Mouse (Mus musculus): ENCODE data around the gene Khnyn. TPM values are rescaled to one million over a fixed set of nuclear protein-coding genes. Genes with fewer than 3 reads are reported as not detected.

Gene Khnyn
- 1.3 and 1.9 TPM in 2 replicates for polyA plus RNA-seq (2012)

DNA sequence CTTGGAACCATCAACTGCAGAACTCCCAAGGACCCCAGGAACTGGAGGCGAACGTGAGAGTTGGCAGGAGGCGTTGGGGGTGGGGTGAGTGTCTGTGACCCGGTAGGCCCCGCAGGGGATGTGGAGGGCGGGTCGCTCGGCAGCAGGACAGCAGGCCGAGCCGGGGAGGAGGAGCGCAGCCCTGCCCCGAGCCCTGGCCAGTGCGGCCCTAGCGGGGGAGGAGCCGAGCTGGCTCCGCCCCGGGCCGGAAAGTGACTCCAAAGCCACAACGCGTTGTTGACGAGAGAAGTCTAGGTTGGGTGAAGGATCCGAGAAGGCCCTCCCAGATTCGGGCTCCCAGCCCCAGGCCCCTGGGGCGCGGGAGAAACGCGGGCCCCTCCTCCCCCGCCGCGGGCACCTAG lies at the start of gene Khnyn:
Gene Khnyn, plus strand, starts transcription at position 235 of the 401 bp plus-strand sequence.
- H3K4me3 ChIP-seq (replicated peaks), result peak within 1 kb of the TSS; percentile 77

GRCm38 (mm10) chr14:55838312-55838711 lies 46.4 kb upstream of the Khnyn start:
- no peaks in the 10 kb centered on the region for H3K9me3 ChIP-seq (ENCODE audit: control insufficient read depth, low read length)
- 0 out of 2 replicates have a peak, but pooled peaks cover 3% of the 10 kb centered on the region for H3K27me3 ChIP-seq (ENCODE audit: control insufficient read depth)
- no peaks in the 10 kb centered on the region for H3K36me3 ChIP-seq (ENCODE audit: control insufficient read depth)
- TF ChIP-seq GATA1 (IDR thresholded peaks at IDR 0.05; ENCODE audit: low read length) (no peak), TAL1 (IDR thresholded peaks at IDR 0.05; ENCODE audit: low read length) (no peak)
- no peaks in the 10 kb centered on the region for H3K4me1 ChIP-seq (ENCODE audit: control insufficient read depth)
- no peak overlapping the region for H3K4me3 ChIP-seq (replicated peaks)

More for the DNA sequence above, at the start of gene Khnyn:
- H3K9me3 ChIP-seq (ENCODE audit: control insufficient read depth, low read length), result no peaks in the 10 kb centered on the region
- H3K4me1 ChIP-seq (ENCODE audit: control insufficient read depth), result peaks cover 34% of the 10 kb centered on the region
- no peaks in the 10 kb centered on the region for H3K27me3 ChIP-seq (ENCODE audit: control insufficient read depth)
- peaks cover 37% of the 10 kb centered on the region for H3K36me3 ChIP-seq (ENCODE audit: control insufficient read depth)
- TF ChIP-seq TAL1 (IDR thresholded peaks at IDR 0.05; ENCODE audit: low read length) (no peak), GATA1 (IDR thresholded peaks at IDR 0.05; ENCODE audit: low read length) (no peak)

- no peaks in the 10 kb centered on the region for H3K36me3 ChIP-seq (ENCODE audit: control insufficient read depth)
These were observed 46.0 kb upstream of the Khnyn start for GRCm38 (mm10) chr14:55838740-55839139.

GRCm38 (mm10) chr14:55840853-55841366 lies 43.8 kb upstream of the Khnyn start:
- Histone ChIP-seq H3K4me3 (replicated peaks) (no peak overlapping the region), H3K36me3 (ENCODE audit: control insufficient read depth) (no peaks in the 10 kb centered on the region), H3K4me1 (ENCODE audit: control insufficient read depth) (no peaks in the 10 kb centered on the region), H3K27me3 (ENCODE audit: control insufficient read depth) (0 out of 2 replicates have a peak, but pooled peaks cover 3% of the 10 kb centered on the region), H3K9me3 (ENCODE audit: control insufficient read depth, low read length) (no peaks in the 10 kb centered on the region)
- no peak for TF ChIP-seq TAL1 (IDR thresholded peaks at IDR 0.05; ENCODE audit: low read length)
- no peak for TF ChIP-seq GATA1 (IDR thresholded peaks at IDR 0.05; ENCODE audit: low read length)

More at GRCm38 (mm10) chr14:55838740-55839139, 46.0 kb upstream of the Khnyn start:
- no peak for TF ChIP-seq TAL1 (IDR thresholded peaks at IDR 0.05; ENCODE audit: low read length)
- no peak for TF ChIP-seq GATA1 (IDR thresholded peaks at IDR 0.05; ENCODE audit: low read length)
- Histone ChIP-seq H3K4me1 (ENCODE audit: control insufficient read depth) (no peaks in the 10 kb centered on the region), H3K9me3 (ENCODE audit: control insufficient read depth, low read length) (no peaks in the 10 kb centered on the region), H3K27me3 (ENCODE audit: control insufficient read depth) (0 out of 2 replicates have a peak, but pooled peaks cover 3% of the 10 kb centered on the region), H3K4me3 (replicated peaks) (no peak overlapping the region)

- TF ChIP-seq TAL1 (IDR thresholded peaks at IDR 0.05; ENCODE audit: low read length) (no peak), GATA1 (IDR thresholded peaks at IDR 0.05; ENCODE audit: low read length) (no peak)
- H3K27me3 ChIP-seq (ENCODE audit: control insufficient read depth), result 0 out of 2 replicates have a peak, but pooled peaks cover 3% of the 10 kb centered on the region
These were observed 42.0 kb upstream of the Khnyn start for GRCm38 (mm10) chr14:55842794-55843193.

GRCm38 (mm10) chr14:55845506-55846294 lies 39.0 kb upstream of the Khnyn start:
- TF ChIP-seq GATA1 (IDR thresholded peaks at IDR 0.05; ENCODE audit: low read length) (no peak), TAL1 (IDR thresholded peaks at IDR 0.05; ENCODE audit: low read length) (no peak)
- H3K36me3 ChIP-seq (ENCODE audit: control insufficient read depth), result no peaks in the 10 kb centered on the region
- H3K4me3 ChIP-seq (replicated peaks), result no peak overlapping the region
- H3K9me3 ChIP-seq (ENCODE audit: control insufficient read depth, low read length), result no peaks in the 10 kb centered on the region
- no peaks in the 10 kb centered on the region for H3K27me3 ChIP-seq (ENCODE audit: control insufficient read depth)
- peaks cover 2% of the 10 kb centered on the region; the same call in 1 of the 2 replicates for H3K4me1 ChIP-seq (ENCODE audit: control insufficient read depth)

More at GRCm38 (mm10) chr14:55842794-55843193, 42.0 kb upstream of the Khnyn start:
- H3K4me3 ChIP-seq (replicated peaks), result no peak overlapping the region
- no peaks in the 10 kb centered on the region for H3K36me3 ChIP-seq (ENCODE audit: control insufficient read depth)
- H3K4me1 ChIP-seq (ENCODE audit: control insufficient read depth), result no peaks in the 10 kb centered on the region
- H3K9me3 ChIP-seq (ENCODE audit: control insufficient read depth, low read length), result no peaks in the 10 kb centered on the region

- no peak overlapping the region for H3K4me3 ChIP-seq (replicated peaks)
- TF ChIP-seq TAL1 (IDR thresholded peaks at IDR 0.05; ENCODE audit: low read length), result no peak
- TF ChIP-seq GATA1 (IDR thresholded peaks at IDR 0.05; ENCODE audit: low read length), result no peak
- H3K27me3 ChIP-seq (ENCODE audit: control insufficient read depth), result peaks cover 29% of the 10 kb centered on the region
- peaks cover 21% of the 10 kb centered on the region for H3K4me1 ChIP-seq (ENCODE audit: control insufficient read depth)
- no peaks in the 10 kb centered on the region for H3K36me3 ChIP-seq (ENCODE audit: control insufficient read depth)
- H3K9me3 ChIP-seq (ENCODE audit: control insufficient read depth, low read length), result no peaks in the 10 kb centered on the region
These were observed 33.9 kb upstream of the Khnyn start for GRCm38 (mm10) chr14:55850885-55851284.

- H3K36me3 ChIP-seq (ENCODE audit: control insufficient read depth), result no peaks in the 10 kb centered on the region
- no peak overlapping the region for H3K4me3 ChIP-seq (replicated peaks)
- H3K9me3 ChIP-seq (ENCODE audit: control insufficient read depth, low read length), result no peaks in the 10 kb centered on the region
- H3K27me3 ChIP-seq (ENCODE audit: control insufficient read depth), result peaks cover 29% of the 10 kb centered on the region
- TF ChIP-seq GATA1 (IDR thresholded peaks at IDR 0.05; ENCODE audit: low read length), result no peak
- no peak for TF ChIP-seq TAL1 (IDR thresholded peaks at IDR 0.05; ENCODE audit: low read length)
- H3K4me1 ChIP-seq (ENCODE audit: control insufficient read depth), result peaks cover 21% of the 10 kb centered on the region
These were observed 31.8 kb upstream of the Khnyn start for GRCm38 (mm10) chr14:55852646-55853551.

Data from erythroblast, embryonic 14.5 days (primary cell).